Mouse (Mus musculus) liver, postnatal 0 days (tissue): ENCODE results near the gene Lfng.

ENCODE experiments used
- CTCF ChIP-seq: sonication (generic); IDR thresholded peaks from 2 replicates; pipeline ENCODE4 v1.5.1; 2016; ENCODE audit warnings: antibody characterized with exemption, low read depth
- EP300 ChIP-seq: IDR thresholded peaks from 2 replicates; pipeline ENCODE4 v1.6.1; 2016; ENCODE audit warnings: antibody characterized with exemption, low read depth, mild to moderate bottlenecking

DNA sequence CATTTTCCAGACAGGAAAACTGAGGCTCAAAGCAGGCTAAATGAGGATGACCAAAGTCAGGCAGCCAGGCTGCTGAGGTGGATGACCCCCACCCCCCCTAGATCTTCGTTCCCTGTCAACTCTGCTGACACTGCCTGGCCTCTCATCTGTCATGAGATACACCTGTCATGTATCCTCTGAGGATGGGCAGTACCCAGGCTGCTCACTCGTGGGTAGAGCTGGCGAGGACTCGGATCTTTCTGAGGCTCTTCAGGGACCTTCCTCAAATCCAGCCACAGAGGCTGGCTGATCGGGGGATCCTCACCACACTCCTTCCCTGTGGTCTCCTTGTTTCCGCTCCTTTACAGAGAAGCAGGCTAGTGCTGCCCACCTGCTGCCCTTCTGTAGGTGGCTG is 9.0 kb downstream of the Lfng start:
- TF ChIP-seq CTCF (no peak), EP300 (no peak)
